Mouse (Mus musculus) adrenal gland, postnatal 10 days (tissue): ENCODE results near the gene Bap1. TPM values are rescaled to one million over a fixed set of nuclear protein-coding genes. Genes with fewer than 3 reads are reported as not detected.

Source experiments
- DNase-seq: peaks from one replicate; pipeline ENCODE4 v3.0.0; 2021; ENCODE audit warnings: mixed read lengths
- total RNA-seq, 2 experiments: library from RNA; stranded (reverse); gene quantifications; 2 replicates each; pipeline ENCODE4 v1.2.3; 2021

Gene Bap1
- total RNA-seq, 2 experiments from 2014 or later = 58.4 to 67.6 TPM

DNA sequence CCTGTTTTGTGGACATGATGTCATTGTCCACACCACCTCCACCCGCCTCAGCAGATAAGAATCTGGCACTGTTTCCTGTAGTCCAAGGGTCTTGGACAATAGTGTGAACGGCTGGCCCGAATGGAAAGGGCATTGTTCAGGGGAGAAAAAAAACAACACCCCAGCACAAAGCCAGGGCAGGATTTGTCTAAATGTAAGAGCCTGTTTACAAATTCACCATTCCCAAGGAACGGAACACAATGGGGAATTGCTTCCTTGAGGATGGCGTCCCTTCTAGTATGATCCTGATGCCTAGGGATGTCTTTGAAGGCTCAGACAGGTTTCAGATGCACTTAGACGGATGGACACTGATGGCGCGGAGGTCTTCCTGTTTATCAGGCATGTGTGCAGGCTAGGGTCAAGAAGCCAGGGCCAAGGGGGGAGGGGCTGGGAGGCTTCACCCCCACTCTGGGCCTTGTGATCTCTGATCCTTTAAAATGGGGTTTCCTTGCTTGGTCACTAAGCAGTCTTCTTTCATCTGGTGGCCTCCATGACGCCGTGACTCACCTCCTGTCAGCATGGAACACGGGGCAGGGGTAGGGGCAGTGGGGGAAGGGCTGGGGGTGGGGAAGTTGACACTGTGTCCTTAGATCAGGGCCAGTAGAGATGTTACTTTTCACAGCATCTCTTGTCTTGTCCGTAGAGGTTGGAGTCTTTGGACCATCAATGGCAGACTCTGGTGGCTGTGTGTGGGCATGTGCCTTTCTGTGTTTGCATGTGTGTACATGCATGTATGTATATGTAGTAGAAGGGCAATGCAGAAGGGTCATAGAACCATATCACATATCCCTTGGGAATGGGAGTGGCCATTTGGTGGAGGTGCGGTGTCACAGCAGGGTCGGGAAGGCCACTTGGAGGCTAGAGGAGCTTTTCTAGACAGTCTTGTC, 17.9 kb upstream of the Bap1 start:
- DNase-seq = peak; percentile 40

- peak; percentile 91 for DNase-seq
These were observed 17.2 kb upstream of the Bap1 start for GRCm38 (mm10) chr14:31233996-31234591.

DNA sequence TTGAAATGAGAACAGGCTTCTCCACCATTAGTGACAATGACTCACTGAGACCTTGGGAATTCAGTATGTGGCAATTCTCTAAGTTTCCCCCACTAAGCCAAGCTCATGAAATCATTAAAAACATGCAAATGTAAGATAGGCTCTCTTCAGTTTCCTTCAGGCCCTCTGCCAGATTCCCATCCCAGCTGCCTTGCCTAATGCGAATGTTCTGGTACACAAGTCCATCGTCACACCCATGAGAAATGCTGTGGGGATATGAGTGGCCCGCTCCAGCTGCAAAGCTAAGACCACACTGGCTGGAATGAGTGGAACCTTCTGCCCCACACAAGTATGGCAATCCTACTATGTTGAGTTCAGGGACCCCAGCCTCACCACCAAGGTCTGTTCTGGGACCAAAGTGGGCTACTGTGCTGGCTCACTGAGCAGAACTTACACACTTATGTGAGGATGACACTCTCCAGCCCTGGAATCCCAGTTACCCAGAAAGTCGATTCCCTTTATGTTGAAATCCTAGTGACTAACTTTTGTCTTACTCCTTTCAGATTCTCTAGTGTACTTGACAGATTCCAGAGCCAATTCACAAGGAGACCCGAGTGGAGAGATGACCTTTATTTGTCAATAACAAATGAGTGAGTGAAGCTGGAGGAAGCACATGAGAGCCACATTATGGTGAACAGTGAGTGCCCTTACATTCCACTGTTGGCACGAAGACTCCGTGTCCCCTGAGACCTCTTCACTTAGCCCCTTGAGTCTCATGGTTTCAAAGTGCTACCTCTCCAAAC, 14.0 kb upstream of the Bap1 start:
- peak; percentile 53 for DNase-seq

DNA sequence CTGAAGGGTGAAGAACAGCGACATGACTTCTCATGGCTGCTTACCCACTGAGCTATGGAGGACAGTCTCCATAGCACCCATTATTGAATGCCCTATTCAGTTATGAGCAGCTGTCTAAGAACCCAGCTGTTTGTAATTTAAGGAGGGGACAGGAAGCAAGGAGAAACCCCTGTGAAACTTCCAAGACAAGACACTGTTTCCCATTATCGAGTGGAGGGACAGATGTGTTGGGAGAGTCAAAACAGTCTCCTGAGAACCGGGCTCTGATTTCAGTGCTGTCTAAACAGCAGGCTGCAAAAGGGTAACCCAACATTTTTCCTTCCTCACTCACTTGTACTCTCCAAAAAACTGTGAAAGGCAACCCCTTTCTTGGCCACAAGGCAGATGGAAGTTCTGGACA, 10.7 kb upstream of the Bap1 start:
- DNase-seq = no peak

GRCm38 (mm10) chr14:31244777-31245176, 6.5 kb upstream of the Bap1 start:
- DNase-seq = no peak

- DNase-seq = no peak
These were observed 5.3 kb upstream of the Bap1 start for GRCm38 (mm10) chr14:31245946-31246345.

GRCm38 (mm10) chr14:31248396-31248795, 2.9 kb upstream of the Bap1 start:
- no peak for DNase-seq

DNA sequence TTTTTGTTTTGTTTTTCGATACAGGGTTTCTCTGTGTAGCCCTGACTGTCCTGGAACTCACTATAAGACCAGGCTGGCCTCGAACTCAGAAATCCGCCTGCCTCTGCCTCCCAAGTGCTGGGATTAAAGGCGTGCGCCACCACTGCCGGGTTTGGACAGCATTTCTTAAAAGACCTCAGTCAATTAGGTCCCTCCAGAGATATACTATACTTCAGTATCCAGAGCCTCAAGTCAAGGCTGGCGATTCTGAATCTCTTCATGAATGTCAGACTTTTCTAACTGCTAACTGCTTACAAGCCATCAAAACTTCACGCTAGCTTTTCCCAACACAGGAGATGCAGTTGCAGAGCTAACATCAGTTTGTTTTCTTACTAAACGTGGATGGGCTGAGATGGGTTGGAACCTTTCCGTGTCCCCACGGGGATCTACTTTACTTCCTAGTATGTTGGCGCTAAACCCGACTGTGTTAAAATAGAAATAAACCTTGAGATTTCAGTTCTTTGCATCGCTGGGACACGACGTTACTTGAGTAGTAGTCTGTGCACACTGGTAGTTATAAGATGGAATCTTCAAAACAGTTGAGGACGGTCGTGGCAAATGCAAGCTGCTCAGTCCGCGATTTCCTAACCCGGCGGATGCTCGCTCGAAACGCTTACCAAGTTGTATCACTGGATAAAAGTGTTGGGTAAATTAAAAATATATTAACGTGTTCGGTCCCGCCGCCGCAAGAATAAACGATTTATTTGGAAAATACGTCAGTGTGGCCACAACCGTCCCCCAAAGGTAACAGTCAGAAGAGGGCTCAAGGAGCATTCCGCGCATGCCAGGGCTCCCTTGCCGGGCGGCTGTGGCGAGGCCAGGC, 797 bp upstream of the Bap1 start:
- no peak for DNase-seq

GRCm38 (mm10) chr14:31251626-31252025, 376 bp downstream of the Bap1 start:
- no peak for DNase-seq

DNA sequence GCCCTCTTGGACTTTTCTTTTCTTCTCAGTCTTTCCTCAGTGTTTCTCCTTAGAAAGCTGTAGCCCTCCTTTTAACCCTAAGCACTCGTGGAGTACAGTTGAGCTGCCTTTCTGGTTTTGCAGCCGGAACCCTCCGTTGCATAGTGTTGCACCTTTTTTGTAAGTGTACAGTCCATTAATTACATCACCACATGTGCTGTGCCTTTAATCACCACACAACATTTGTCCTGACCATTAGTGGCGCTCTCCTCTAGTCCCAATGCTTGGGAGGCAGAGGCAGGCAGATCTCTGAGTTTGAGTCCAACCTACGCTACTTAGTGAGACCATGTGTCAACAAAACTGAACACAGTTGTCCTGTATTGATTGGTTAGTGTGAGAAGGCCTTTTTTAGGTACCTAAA, 841 bp downstream of the Bap1 start:
- DNase-seq = no peak

GRCm38 (mm10) chr14:31258476-31259050, 7.3 kb downstream of the Bap1 start:
- no peak for DNase-seq

- DNase-seq = no peak
These were observed 9.1 kb downstream of the Bap1 start for GRCm38 (mm10) chr14:31260374-31260773.

DNA sequence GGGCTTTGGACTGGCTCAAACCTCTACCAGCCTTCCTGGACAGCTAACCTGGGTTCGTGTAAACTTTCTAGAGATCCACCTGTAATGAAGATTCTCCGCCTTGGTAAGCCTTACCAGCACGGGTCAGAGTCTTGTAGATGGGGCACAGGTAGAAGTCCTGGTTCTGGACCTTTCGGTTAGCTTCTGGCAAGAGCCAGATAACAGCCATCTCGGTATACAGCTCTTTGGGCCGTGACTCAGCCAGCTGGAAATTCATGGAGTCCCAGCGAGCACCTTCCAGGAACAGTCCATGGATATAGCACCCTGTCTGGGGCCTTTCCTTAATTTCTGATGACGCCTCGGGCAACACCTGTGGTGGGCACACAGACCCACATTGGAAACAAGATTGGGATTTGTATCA, 9.7 kb downstream of the Bap1 start:
- DNase-seq = no peak

- no peak for DNase-seq
These were observed 16.4 kb downstream of the Bap1 start for GRCm38 (mm10) chr14:31267649-31268048.

DNA sequence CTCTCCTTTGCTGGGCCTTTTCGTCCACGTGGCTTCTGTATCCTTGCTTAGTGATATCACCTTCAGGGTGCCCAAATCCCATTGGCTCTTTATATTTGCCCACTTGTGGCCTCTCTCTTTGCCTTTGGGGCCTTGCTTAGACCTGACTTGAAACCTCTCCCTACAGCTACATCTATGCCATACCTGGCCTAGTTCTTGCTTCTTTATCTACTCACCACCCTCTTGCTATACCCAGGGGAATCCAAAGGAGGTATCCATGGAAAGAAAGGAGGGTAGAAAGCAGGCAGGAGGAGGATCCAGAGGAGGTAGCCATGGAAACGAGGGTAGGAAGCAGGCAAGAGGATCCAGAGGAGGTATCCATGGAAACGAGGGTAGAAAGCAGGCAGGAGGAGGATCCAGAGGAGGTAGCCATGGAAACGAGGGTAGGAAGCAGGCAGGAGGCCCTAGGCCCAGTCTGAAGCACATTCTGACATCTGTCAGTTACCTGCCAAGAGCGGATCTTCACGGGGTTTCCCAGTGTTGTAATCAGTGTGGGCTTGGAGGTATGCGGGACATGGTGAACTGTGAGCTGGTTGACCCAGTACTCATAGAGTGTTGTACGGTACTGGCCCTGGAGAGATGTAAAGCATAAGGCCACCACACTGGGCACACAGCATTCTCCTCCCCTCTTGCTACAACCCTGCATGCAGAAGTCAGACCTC, 17.2 kb downstream of the Bap1 start:
- no peak for DNase-seq

DNA sequence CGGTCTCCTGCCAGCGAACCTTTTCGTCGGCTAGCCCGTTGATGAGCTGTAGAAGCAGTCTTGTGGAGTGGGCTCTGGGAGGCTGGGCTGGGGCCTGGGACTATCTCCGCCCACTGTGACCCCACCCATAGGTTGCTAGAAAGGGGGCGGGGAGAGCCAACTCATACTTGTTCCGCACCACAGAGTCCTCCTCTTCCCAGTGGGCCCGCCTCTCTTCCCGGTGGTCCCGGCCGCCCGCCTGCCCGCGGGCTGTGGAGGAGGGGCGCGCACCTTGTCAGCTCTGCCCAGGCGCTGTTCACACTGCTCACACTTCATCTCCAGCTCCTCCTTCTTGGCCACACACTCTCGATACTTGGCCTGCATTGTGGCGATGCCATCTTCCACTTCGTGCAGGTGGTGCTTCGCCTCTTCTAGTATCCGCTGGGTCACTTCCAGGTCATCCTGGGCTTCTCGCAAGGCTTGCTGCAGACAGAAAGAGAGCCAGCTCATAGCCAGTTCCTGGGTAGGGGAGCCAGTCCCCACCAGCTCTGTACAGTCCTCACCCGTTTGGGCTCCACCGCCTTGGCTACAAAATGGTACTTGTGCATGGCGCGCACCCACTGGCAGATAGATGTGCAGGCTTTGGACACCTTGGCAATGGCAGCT, 18.3 kb downstream of the Bap1 start:
- peak; percentile 26 for DNase-seq

GRCm38 (mm10) chr14:31271121-31271520, 19.9 kb downstream of the Bap1 start:
- DNase-seq = no peak

GRCm38 (mm10) chr14:31272164-31272563, 20.9 kb downstream of the Bap1 start:
- peak; percentile 89 for DNase-seq

GRCm38 (mm10) chr14:31285728-31286127, 34.5 kb downstream of the Bap1 start:
- no peak for DNase-seq
